ENCODE assay signal across 10 mouse cellular contexts in genomic region chr5:30686781-30687180, GRCm38 (mm10). TPM values are rescaled to one million over a fixed set of nuclear protein-coding genes. Genes with fewer than 3 reads are reported as not detected.
DNase-seq lines count a peak whose midpoint lies in the region; ATAC-seq and TF ChIP-seq lines count a peak whose summit lies in the region.
"Had no signal": no experiment of that assay in that cellular context is flagged by ENCODE, and none has a peak within 500 bp of the region (broad histone marks: within the 10 kb centered on the region; RNA-seq: fewer than 3 reads in every experiment).

No protein-coding gene starts in this region.

- no peaks in the 10 kb centered on the region for H3K27me3 ChIP-seq in kidney, adult 2 months (replicated peaks; ENCODE audit: control insufficient read depth, insufficient read depth, low read length)
- H3K27me3 ChIP-seq in kidney, embryonic 15.5 days: no peaks in the 10 kb centered on the region
- H3K27me3 ChIP-seq in midbrain, postnatal 0 days (ENCODE audit: insufficient read depth, low read length): no peaks in the 10 kb centered on the region
- H3K27me3 ChIP-seq in midbrain, embryonic 15.5 days (replicated peaks): no peaks in the 10 kb centered on the region
- no peaks in the 10 kb centered on the region for H3K27me3 ChIP-seq in small intestine, adult 2 months (ENCODE audit: control insufficient read depth, insufficient read depth, low read length)
- H3K27me3 ChIP-seq in heart, embryonic 12.5 days (replicated peaks): no peaks in the 10 kb centered on the region

- H3K4me3 ChIP-seq in kidney, adult 2 months (ENCODE audit: insufficient read depth, low read depth, low read length): no peak overlapping the region
- no peak overlapping the region for H3K4me3 ChIP-seq in kidney, embryonic 15.5 days (replicated peaks)
- no peak overlapping the region for H3K4me3 ChIP-seq in midbrain, postnatal 0 days (ENCODE audit: low read depth, low read length)
- H3K4me3 ChIP-seq in midbrain, embryonic 15.5 days: no peak overlapping the region
- no peak overlapping the region for H3K4me3 ChIP-seq in bone marrow, adult 2 months (replicated peaks; ENCODE audit: control insufficient read depth, low read depth, low read length)
- no peak overlapping the region for H3K4me3 ChIP-seq in small intestine, adult 2 months (ENCODE audit: low read depth, low read length)
- H3K4me3 ChIP-seq in heart, embryonic 12.5 days: no peak overlapping the region
- H3K4me3 ChIP-seq: megakaryocyte, embryonic 14.5 days had no signal

- H3K36me3 ChIP-seq in kidney, adult 2 months (ENCODE audit: control insufficient read depth, insufficient read depth, low read length): no peaks in the 10 kb centered on the region
- H3K36me3 ChIP-seq in kidney, embryonic 15.5 days: no peaks in the 10 kb centered on the region
- no peaks in the 10 kb centered on the region for H3K36me3 ChIP-seq in midbrain, postnatal 0 days (ENCODE audit: insufficient read depth, low read length)
- no peaks in the 10 kb centered on the region for H3K36me3 ChIP-seq in midbrain, embryonic 15.5 days (replicated peaks)
- H3K36me3 ChIP-seq in small intestine, adult 2 months (ENCODE audit: control insufficient read depth, insufficient read depth, low read length): no peaks in the 10 kb centered on the region
- H3K36me3 ChIP-seq in heart, embryonic 12.5 days: no peaks in the 10 kb centered on the region

- ATAC-seq in kidney, embryonic 15.5 days (replicated peaks; ENCODE audit: low FRiP score): no peak
- no peak for ATAC-seq in midbrain, postnatal 0 days (ENCODE audit: low FRiP score)
- no peak for ATAC-seq in midbrain, embryonic 15.5 days (replicated peaks)
- ATAC-seq in heart, embryonic 12.5 days (ENCODE audit: insufficient number of reproducible peaks, low FRiP score): no peak

- peak; percentile 62 for TF ChIP-seq CTCF in kidney, adult 2 months (conservative IDR thresholded peaks at IDR 0.05; ENCODE audit: insufficient read depth, insufficient read length, low read depth, low read length)
- TF ChIP-seq CTCF in midbrain, postnatal 0 days (IDR thresholded peaks at IDR 0.05): peak; percentile 75
- peak; percentile 41; the same call in 1 of the 2 replicates for TF ChIP-seq CTCF in bone marrow, adult 2 months (IDR thresholded peaks at IDR 0.05; ENCODE audit: control insufficient read depth, insufficient read depth, low read length)
- peak; percentile 32; the same call in 1 of the 2 replicates for TF ChIP-seq CTCF in small intestine, adult 2 months (IDR thresholded peaks at IDR 0.05; ENCODE audit: extremely low read depth, insufficient read length, insufficient replicate concordance, low read depth, low read length)

- H3K9ac ChIP-seq in kidney, embryonic 15.5 days: no peak overlapping the region
- no peak overlapping the region for H3K9ac ChIP-seq in midbrain, postnatal 0 days (replicated peaks; ENCODE audit: low read length, poor library complexity, severe bottlenecking)
- H3K9ac ChIP-seq in midbrain, embryonic 15.5 days: no peak overlapping the region
- H3K9ac ChIP-seq in heart, embryonic 12.5 days: no peak overlapping the region

- H3K9me3 ChIP-seq in kidney, embryonic 15.5 days (replicated peaks): no peaks in the 10 kb centered on the region
- H3K9me3 ChIP-seq in midbrain, postnatal 0 days (ENCODE audit: low read length): no peaks in the 10 kb centered on the region
- no peaks in the 10 kb centered on the region for H3K9me3 ChIP-seq in midbrain, embryonic 15.5 days
- H3K9me3 ChIP-seq in heart, embryonic 12.5 days (replicated peaks): no peaks in the 10 kb centered on the region
- H3K9me3 ChIP-seq: megakaryocyte, embryonic 14.5 days had no signal

- whole genome bisulfite sequencing in kidney, adult 2 months: 72% methylated on average over 3 of the region's 3 CpGs
- 74% methylated on average over 3 of the region's 3 CpGs for WGBS in kidney, embryonic 15.5 days
- 70% methylated on average over 3 of the region's 3 CpGs for WGBS in midbrain, postnatal 0 days
- 73% methylated on average over 3 of the region's 3 CpGs for WGBS in midbrain, embryonic 15.5 days
- WGBS in bone marrow, adult 2 months: 56% methylated on average over 3 of the region's 3 CpGs
- 54% methylated on average over 3 of the region's 3 CpGs for WGBS in small intestine, adult 2 months
- WGBS in heart, embryonic 12.5 days: 45% methylated on average over 3 of the region's 3 CpGs

- no peak for TF ChIP-seq POLR2A in kidney, adult 2 months (IDR thresholded peaks at IDR 0.05; ENCODE audit: low read depth, low read length)
- no peak for TF ChIP-seq POLR2A in bone marrow, adult 2 months (IDR thresholded peaks at IDR 0.05; ENCODE audit: borderline replicate concordance, control insufficient read depth, low read depth, low read length)
- TF ChIP-seq POLR2A in small intestine, adult 2 months (IDR thresholded peaks at IDR 0.05; ENCODE audit: low read depth, low read length): no peak

- no peak overlapping the region for H3K27ac ChIP-seq in kidney, adult 2 months (ENCODE audit: insufficient read depth, low read depth, low read length)
- no peak overlapping the region for H3K27ac ChIP-seq in kidney, embryonic 15.5 days
- no peak overlapping the region for H3K27ac ChIP-seq in midbrain, postnatal 0 days (ENCODE audit: low read depth, low read length)
- H3K27ac ChIP-seq in midbrain, embryonic 15.5 days: no peak overlapping the region
- H3K27ac ChIP-seq in bone marrow, adult 2 months (ENCODE audit: control insufficient read depth, insufficient read depth, low read depth, low read length, poor library complexity): no peak overlapping the region
- no peak overlapping the region for H3K27ac ChIP-seq in small intestine, adult 2 months (ENCODE audit: insufficient read depth, low read depth, low read length)
- H3K27ac ChIP-seq in heart, embryonic 12.5 days (ENCODE audit: poor library complexity, severe bottlenecking): no peak overlapping the region

- no peak overlapping the region for H3K4me2 ChIP-seq in kidney, embryonic 15.5 days
- no peak overlapping the region for H3K4me2 ChIP-seq in midbrain, postnatal 0 days (ENCODE audit: low read depth, low read length, poor library complexity, severe bottlenecking)
- no peak overlapping the region for H3K4me2 ChIP-seq in midbrain, embryonic 15.5 days
- H3K4me2 ChIP-seq in heart, embryonic 12.5 days: no peak overlapping the region

- peak; percentile 21 for DNase-seq in kidney, adult 2 months
- DNase-seq in midbrain, postnatal 0 days (ENCODE audit: low spot score): no peak
- no peak for DNase-seq in gastrocnemius, postnatal 25 days
- DNase-seq: kidney, postnatal 14 days had no signal

- no peaks in the 10 kb centered on the region for H3K4me1 ChIP-seq in kidney, adult 2 months (ENCODE audit: control insufficient read depth, insufficient read depth, low read length)
- H3K4me1 ChIP-seq in kidney, embryonic 15.5 days: no peaks in the 10 kb centered on the region
- no peaks in the 10 kb centered on the region for H3K4me1 ChIP-seq in midbrain, postnatal 0 days (ENCODE audit: insufficient read depth, low read length)
- no peaks in the 10 kb centered on the region for H3K4me1 ChIP-seq in midbrain, embryonic 15.5 days
- no peaks in the 10 kb centered on the region; the same call in 1 of the 2 replicates for H3K4me1 ChIP-seq in bone marrow, adult 2 months (ENCODE audit: control insufficient read depth, insufficient read depth, low read length)
- no peaks in the 10 kb centered on the region for H3K4me1 ChIP-seq in small intestine, adult 2 months (ENCODE audit: control insufficient read depth, insufficient read depth, insufficient read length, low read length)
- H3K4me1 ChIP-seq in heart, embryonic 12.5 days (replicated peaks): no peaks in the 10 kb centered on the region
- H3K4me1 ChIP-seq: megakaryocyte, embryonic 14.5 days had no signal

RNA-seq across cellular contexts. Expression of gene Cenpa, which starts 20.2 kb away (rescaled TPM):
- polyA plus RNA-seq in kidney, adult 2 months (2012; rRNA removed): 6.3 and 6.6 TPM in 2 replicates
- polyA plus RNA-seq in kidney, embryonic 15.5 days (2015; fragmentation: Nextera tagmentation; extraction: Ambion mirVana): 298 and 308 TPM in 2 replicates
- total RNA-seq in midbrain, postnatal 0 days (2014; rRNA removed): 8.9 and 9.4 TPM in 2 replicates
- polyA plus RNA-seq in midbrain, postnatal 0 days (2015; fragmentation: Nextera tagmentation; extraction: Ambion mirVana): 19.6 and 22.6 TPM in 2 replicates
- polyA plus RNA-seq in midbrain, embryonic 15.5 days (2015; fragmentation: Nextera tagmentation; extraction: Ambion mirVana): 39.4 and 45.3 TPM in 2 replicates
- 161 and 187 TPM in 2 replicates for polyA plus RNA-seq in bone marrow, adult 2 months (2011; ENCODE audit: insufficient read depth, insufficient read length, low replicate concordance, missing spikeins)
- polyA plus RNA-seq in small intestine, adult 2 months (2012; rRNA removed): 17.8 and 33.0 TPM in 2 replicates
- total RNA-seq in gastrocnemius, postnatal 25 days (2021): 1 to 10 TPM; 3.2 to 6.5 TPM
- polyA plus RNA-seq in heart, embryonic 12.5 days (2016; fragmentation: Nextera tagmentation; extraction: Ambion mirVana): 264 and 282 TPM in 2 replicates

RNA-seq across cellular contexts. Expression of gene Dpysl5, which starts 24.6 kb away (rescaled TPM):
- 0.54 and 0.58 TPM in 2 replicates for polyA plus RNA-seq in kidney, adult 2 months (2012; rRNA removed)
- 6.8 and 7.7 TPM in 2 replicates for polyA plus RNA-seq in kidney, embryonic 15.5 days (2015; fragmentation: Nextera tagmentation; extraction: Ambion mirVana)
- total RNA-seq in midbrain, postnatal 0 days (2014; rRNA removed): 334 and 374 TPM in 2 replicates
- polyA plus RNA-seq in midbrain, postnatal 0 days (2015; fragmentation: Nextera tagmentation; extraction: Ambion mirVana): 232 and 234 TPM in 2 replicates
- polyA plus RNA-seq in midbrain, embryonic 15.5 days (2015; fragmentation: Nextera tagmentation; extraction: Ambion mirVana): 280 and 293 TPM in 2 replicates
- polyA plus RNA-seq in bone marrow, adult 2 months (2011; ENCODE audit: insufficient read depth, insufficient read length, low replicate concordance, missing spikeins): 0.40 TPM in 1 of 2 replicates, not detected in the other
- polyA plus RNA-seq in small intestine, adult 2 months (2012; rRNA removed): 0.66 and 1.6 TPM in 2 replicates
- 1 to 10 TPM; 1.0 to 2.0 TPM for total RNA-seq in gastrocnemius, postnatal 25 days (2021)
- polyA plus RNA-seq in heart, embryonic 12.5 days (2016; fragmentation: Nextera tagmentation; extraction: Ambion mirVana): 3.6 and 4.4 TPM in 2 replicates

RNA-seq across cellular contexts. Expression of gene Slc35f6, which starts 39.0 kb away (rescaled TPM):
- 51.2 and 70.6 TPM in 2 replicates for polyA plus RNA-seq in kidney, adult 2 months (2012; rRNA removed)
- 25.7 and 27.1 TPM in 2 replicates for polyA plus RNA-seq in kidney, embryonic 15.5 days (2015; fragmentation: Nextera tagmentation; extraction: Ambion mirVana)
- 62.5 and 65.3 TPM in 2 replicates for total RNA-seq in midbrain, postnatal 0 days (2014; rRNA removed)
- polyA plus RNA-seq in midbrain, postnatal 0 days (2015; fragmentation: Nextera tagmentation; extraction: Ambion mirVana): 25.1 and 30.9 TPM in 2 replicates
- 33.0 and 33.1 TPM in 2 replicates for polyA plus RNA-seq in midbrain, embryonic 15.5 days (2015; fragmentation: Nextera tagmentation; extraction: Ambion mirVana)
- 7.7 and 17.0 TPM in 2 replicates for polyA plus RNA-seq in bone marrow, adult 2 months (2011; ENCODE audit: insufficient read depth, insufficient read length, low replicate concordance, missing spikeins)
- polyA plus RNA-seq in small intestine, adult 2 months (2012; rRNA removed): 48.2 and 80.2 TPM in 2 replicates
- 10 to 100 TPM in 1 of 2 experiments, 1 to 10 TPM in 1; 9.5 to 12.0 TPM for total RNA-seq in gastrocnemius, postnatal 25 days (2021)
- polyA plus RNA-seq in heart, embryonic 12.5 days (2016; fragmentation: Nextera tagmentation; extraction: Ambion mirVana): 21.4 and 24.9 TPM in 2 replicates

Comparison
In these comparisons a context has a peak if more than half of its experiments do, and no peak if none do; other contexts are left out.
1. RNA of gene Dpysl5, which starts 24.6 kb away (polyA plus RNA-seq): 280 to 293 TPM in midbrain, embryonic 15.5 days and 232 to 234 TPM in midbrain, postnatal 0 days; 6.8 to 7.7 TPM in kidney, embryonic 15.5 days, 3.6 to 4.4 TPM in heart, embryonic 12.5 days, 0.66 to 1.6 TPM in small intestine, adult 2 months, 0.54 to 0.58 TPM in kidney, adult 2 months and 0.40 TPM in bone marrow, adult 2 months; every median in the first group is over 10 times any median in the second.
2. Peak in every context shown above with its lines, with median percentiles within 50 percentile points of each other: CTCF ChIP-seq.